ENCODE assay signal across 16 mouse cellular contexts in the genomic region with DNA sequence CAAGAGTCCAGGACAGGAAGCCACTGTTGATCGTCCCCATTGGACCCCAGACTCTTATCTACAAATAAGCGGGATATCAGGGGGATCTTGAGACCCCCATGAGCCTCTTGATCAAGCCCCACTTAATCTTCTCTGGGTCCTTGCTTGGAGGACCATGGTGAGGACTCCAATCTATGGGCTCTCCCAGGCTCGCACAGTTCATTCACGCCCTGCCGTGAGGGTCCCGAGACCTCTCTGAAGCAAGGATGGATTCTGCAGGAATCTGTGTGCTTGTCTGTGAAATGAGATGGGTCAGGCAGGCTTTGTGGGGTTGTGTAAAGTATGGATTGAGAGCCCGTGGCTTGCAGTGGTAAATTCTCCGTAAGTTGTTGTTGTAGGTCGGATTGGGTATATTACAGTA.
"Had no signal": no experiment of that assay in that cellular context is flagged by ENCODE, and none has a peak within 500 bp of the region (broad histone marks: within the 10 kb centered on the region; RNA-seq: fewer than 3 reads in every experiment).

No protein-coding gene starts in this region.

- H3K27ac ChIP-seq: kidney, postnatal 0 days; left cerebral cortex, adult 2 months; limb, embryonic 10.5 days; liver, embryonic 13.5 days; lung, embryonic 15.5 days; macrophage; midbrain, embryonic 15.5 days; neural tube, embryonic 12.5 days; stomach, postnatal 0 days had no signal

- H3K4me3 ChIP-seq: left cerebral cortex, adult 2 months; lung, embryonic 15.5 days; midbrain, embryonic 15.5 days; neural tube, embryonic 12.5 days had no signal

- H3K4me2 ChIP-seq: lung, embryonic 15.5 days; midbrain, embryonic 11.5 days; midbrain, embryonic 15.5 days had no signal

- H3K9me3 ChIP-seq: limb, embryonic 10.5 days; liver, embryonic 13.5 days; lung, embryonic 15.5 days; megakaryocyte, embryonic 14.5 days; midbrain, embryonic 15.5 days; neural tube, embryonic 12.5 days had no signal

- H3K9ac ChIP-seq: liver, embryonic 13.5 days; liver, postnatal 0 days; lung, embryonic 15.5 days; midbrain, embryonic 15.5 days; neural tube, embryonic 12.5 days had no signal

- DNase-seq: liver, embryonic 13.5 days; liver, postnatal 0 days; lung, postnatal 14 days; right cerebral cortex, postnatal 14 days; thymus, adult 2 months had no signal

- H3K36me3 ChIP-seq: limb, embryonic 10.5 days; liver, embryonic 13.5 days; lung, embryonic 15.5 days; midbrain, embryonic 15.5 days; neural tube, embryonic 12.5 days had no signal

- ATAC-seq: intestine, postnatal 0 days; midbrain, embryonic 15.5 days had no signal
